Mouse (Mus musculus) T-helper 1 cell (primary cell): ENCODE measurements around the gene Sv2c.

Experiments
- in situ Hi-C: fragments of 300-600 bp; cut with MboI, MseI; formaldehyde crosslinking; loops from one replicate; pipeline ENCODE4 v1.15.1; 2025; ENCODE audit warnings: high pct_unique_total_duplicates

The Sv2c gene

DNA sequence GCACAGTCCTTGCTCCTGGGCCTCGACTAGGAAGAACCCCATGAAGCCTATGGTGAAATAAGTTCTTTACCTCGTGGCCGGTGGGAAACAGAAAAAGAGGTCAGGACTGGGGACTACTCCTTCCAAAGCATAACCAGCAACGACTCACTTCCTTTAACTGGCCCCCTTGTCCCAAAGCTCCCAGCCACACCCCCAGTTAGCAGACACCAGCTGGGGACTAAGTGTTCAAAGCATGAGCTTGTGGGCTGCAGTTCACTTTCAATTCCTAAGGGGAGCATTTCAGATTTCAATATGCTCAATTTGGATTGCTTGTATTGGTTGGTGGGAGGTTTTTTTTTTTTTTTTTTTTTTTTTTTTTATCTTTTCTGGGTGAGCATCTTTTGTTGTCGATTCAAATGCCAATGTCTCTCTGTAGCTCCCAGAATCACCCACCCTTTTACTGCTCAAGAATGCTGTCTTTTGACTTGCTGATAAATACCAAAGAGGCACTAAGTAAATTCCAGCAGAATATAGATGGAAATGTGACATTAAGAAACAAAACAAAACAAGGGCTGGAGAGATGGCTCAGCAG lies 186.4 kb downstream of the Sv2c start:
- in situ Hi-C loops: loop anchor here (5.0 kb wide), 2 partner anchors 49 to 184 kb away; no protein-coding TSS in a partner anchor

GRCm38 (mm10) chr13:95944621-95945020 lies 187.8 kb downstream of the Sv2c start:
- in situ Hi-C loops: loop anchor here (5.0 kb wide), 3 partner anchors 47 to 397 kb away; no protein-coding TSS in a partner anchor

- in situ Hi-C loops: loop anchor here (5.0 kb wide), 1 partner anchor 397 kb away; no protein-coding TSS in a partner anchor
Observed at GRCm38 (mm10) chr13:95943919-95944318, 188.5 kb downstream of the Sv2c start.

GRCm38 (mm10) chr13:95942587-95942986 lies 189.8 kb downstream of the Sv2c start:
- in situ Hi-C loops: loop anchor here (5.0 kb wide), 1 partner anchor 395 kb away; no protein-coding TSS in a partner anchor

- in situ Hi-C loops: loop anchor here (5.0 kb wide), 1 partner anchor 395 kb away; no protein-coding TSS in a partner anchor
Observed at GRCm38 (mm10) chr13:95941861-95942260, 190.5 kb downstream of the Sv2c start.

- in situ Hi-C loops: loop anchor here (5.0 kb wide), 1 partner anchor 394 kb away; no protein-coding TSS in a partner anchor
Observed at GRCm38 (mm10) chr13:95940811-95941210, 191.6 kb downstream of the Sv2c start.

- in situ Hi-C loops: no loop called here
Observed at GRCm38 (mm10) chr13:95924201-95924621, 208.2 kb downstream of the Sv2c start.

DNA sequence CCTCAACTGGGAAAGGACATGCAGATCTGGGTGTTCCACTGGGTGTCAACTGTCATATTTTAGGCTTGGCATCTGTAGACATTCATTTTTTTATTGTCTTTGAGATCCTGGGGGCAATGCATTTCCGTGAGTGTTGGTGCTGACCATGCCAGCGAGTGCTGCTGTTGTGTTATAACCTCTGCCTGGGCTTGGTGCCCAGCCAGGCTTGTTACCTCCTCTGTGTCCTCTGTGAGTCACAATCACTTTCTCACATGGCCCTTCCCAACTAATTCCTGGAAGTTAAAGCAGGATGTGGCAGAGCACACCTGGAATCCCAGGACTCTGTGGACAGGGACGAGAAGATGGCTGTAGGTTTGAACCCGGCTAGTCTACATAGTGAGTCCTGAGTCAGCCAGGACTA lies 209.8 kb downstream of the Sv2c start:
- in situ Hi-C loops: no loop called here

- in situ Hi-C loops: no loop called here
Observed at GRCm38 (mm10) chr13:95918624-95919284, 213.6 kb downstream of the Sv2c start.

- in situ Hi-C loops: no loop called here
Observed at GRCm38 (mm10) chr13:95913046-95913406, 219.4 kb downstream of the Sv2c start.

DNA sequence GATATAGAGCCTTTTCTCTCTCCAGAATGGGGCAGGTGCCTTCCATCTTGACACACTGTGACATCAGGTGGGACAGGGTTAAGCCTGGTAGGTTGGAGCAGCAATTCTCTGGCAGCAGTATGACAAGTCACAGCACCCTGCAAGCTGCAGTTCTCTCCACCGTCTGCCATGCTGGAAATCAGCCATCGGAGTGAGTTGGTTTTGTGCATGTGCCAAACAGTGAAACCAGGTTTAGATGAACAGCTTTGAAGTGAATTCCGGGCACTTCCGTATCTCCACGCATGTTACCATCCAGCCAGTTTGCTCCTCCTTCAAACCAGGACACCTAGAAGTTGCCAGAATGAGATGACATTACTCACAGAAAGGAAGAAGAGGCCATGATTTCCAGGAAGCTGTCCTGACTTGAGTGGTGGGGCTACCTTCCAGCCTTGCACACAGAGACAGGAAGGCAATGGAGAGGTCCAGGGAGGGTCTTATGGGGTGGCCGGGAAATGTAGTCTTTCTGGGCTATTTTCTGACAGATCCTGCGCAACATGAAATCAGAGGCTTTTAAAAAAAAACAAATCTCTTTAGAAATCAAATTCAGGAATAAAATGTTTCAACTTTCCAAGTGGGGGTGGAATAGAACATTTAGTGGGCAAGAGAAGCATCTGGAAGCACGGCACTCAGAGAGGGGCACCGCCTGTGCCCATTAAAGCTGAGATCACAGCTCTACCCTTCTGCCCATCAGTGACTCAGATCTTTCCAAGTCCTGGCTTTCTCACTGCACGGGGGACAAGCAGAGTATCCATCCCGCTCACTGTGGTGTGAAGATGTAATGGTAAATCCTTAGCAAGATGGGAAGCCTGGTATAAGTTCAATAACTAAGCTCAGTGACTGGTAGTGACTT lies 220.0 kb downstream of the Sv2c start:
- in situ Hi-C loops: no loop called here

- in situ Hi-C loops: no loop called here
Observed at GRCm38 (mm10) chr13:95910270-95910669, 222.1 kb downstream of the Sv2c start.

- in situ Hi-C loops: no loop called here
Observed at GRCm38 (mm10) chr13:95909244-95909643, 223.1 kb downstream of the Sv2c start.
